In genomic region chr9:58314682-58315360, GRCm38 (mm10) we compare ENCODE assay signal across 10 mouse cellular contexts. TPM values are rescaled to one million over a fixed set of nuclear protein-coding genes. Genes with fewer than 3 reads are reported as not detected.
DNase-seq lines count a peak whose midpoint lies in the region; ATAC-seq lines count a peak whose summit lies in the region.
"Had no signal": no experiment of that assay in that cellular context is flagged by ENCODE, and none has a peak within 500 bp of the region (broad histone marks: within the 10 kb centered on the region; RNA-seq: fewer than 3 reads in every experiment).

No protein-coding gene starts in this region.

- ATAC-seq in midbrain, embryonic 14.5 days (ENCODE audit: low FRiP score, low TSS enrichment), result no peak
- no peak for ATAC-seq in megakaryocyte, adult 5-6 weeks (ENCODE audit: poor library complexity, severe bottlenecking)

- no peak overlapping the region for H3K4me3 ChIP-seq in midbrain, embryonic 14.5 days (replicated peaks; ENCODE audit: low read depth, low read length)

- H3K9me3 ChIP-seq in midbrain, embryonic 14.5 days (ENCODE audit: control insufficient read depth, low read length), result no peaks in the 10 kb centered on the region

- intact Hi-C loops in left cerebral cortex, postnatal 4 days (cut with DNase I), result no loop called here

- 45% methylated on average over 5 of the region's 5 CpGs for WGBS in midbrain, embryonic 14.5 days

- peak; percentile 75 for DNase-seq in left cerebral cortex, postnatal 4 days
- no peak for DNase-seq in left cerebral cortex, adult 18-20 months (ENCODE audit: low spot score in 2 of 2)
- peak; percentile 84 for DNase-seq in fibroblast of lung, adult 2 months (ENCODE audit: low read depth)
- peak; percentile 53 for DNase-seq in heart, postnatal 4 days
- DNase-seq in midbrain, embryonic 14.5 days, result peak; percentile 40
- DNase-seq in urinary bladder, adult 18-20 months (ENCODE audit: low spot score in 2 of 2), result no peak
- DNase-seq in cerebellum, adult 18-20 months, result no peak

- no peaks in the 10 kb centered on the region for H3K36me3 ChIP-seq in midbrain, embryonic 14.5 days (ENCODE audit: control insufficient read depth, insufficient read depth, low read length)

- H3K9ac ChIP-seq in midbrain, embryonic 14.5 days (replicated peaks; ENCODE audit: low read length), result no peak overlapping the region

- peaks cover 20% of the 10 kb centered on the region for H3K27me3 ChIP-seq in midbrain, embryonic 14.5 days (ENCODE audit: control insufficient read depth, insufficient read depth, low read length)

- peaks cover 21% of the 10 kb centered on the region for H3K4me1 ChIP-seq in midbrain, embryonic 14.5 days (ENCODE audit: control insufficient read depth, insufficient read depth, low read length)

- H3K4me2 ChIP-seq in midbrain, embryonic 14.5 days (ENCODE audit: low read length), result no peak overlapping the region

- H3K27ac ChIP-seq in midbrain, embryonic 14.5 days (replicated peaks; ENCODE audit: low read depth, low read length), result 0 out of 2 replicates have a peak overlapping the region, but pooled peaks have one; percentile 1

RNA-seq across cellular contexts. Expression of gene Loxl1, which starts 1.8 kb away (rescaled TPM):
- 1 to 10 TPM; 4.8 to 5.5 TPM for total RNA-seq in left cerebral cortex, postnatal 4 days (2021)
- 1 to 10 TPM; 1.5 to 2.8 TPM for total RNA-seq in left cerebral cortex, adult 18-20 months (2021)
- 10 to 100 TPM; 77.2 to 87.1 TPM for total RNA-seq in heart, postnatal 4 days (2021)
- polyA plus RNA-seq in midbrain, embryonic 14.5 days (2014; fragmentation: Nextera tagmentation; extraction: Ambion mirVana), result 2.7 and 5.6 TPM in 2 replicates
- 0.05 and 0.11 TPM in 2 replicates for total RNA-seq in megakaryocyte, adult 5-6 weeks (2015)
- not detected in 2 replicates for total RNA-seq in megakaryocyte, adult 5-6 weeks (2017)

RNA-seq across cellular contexts. Expression of gene Tbc1d21, which starts 55.4 kb away (rescaled TPM):
- not detected for total RNA-seq in left cerebral cortex, postnatal 4 days (2021)
- total RNA-seq in left cerebral cortex, adult 18-20 months (2021), result not detected
- total RNA-seq in heart, postnatal 4 days (2021), result not detected
- not detected in 2 replicates for polyA plus RNA-seq in midbrain, embryonic 14.5 days (2014; fragmentation: Nextera tagmentation; extraction: Ambion mirVana)
- total RNA-seq in megakaryocyte, adult 5-6 weeks (2015), result not detected in 2 replicates
- not detected in 2 replicates for total RNA-seq in megakaryocyte, adult 5-6 weeks (2017)
- total RNA-seq: layer of hippocampus, adult 18-20 months had no signal
- polyA plus RNA-seq: spleen, adult 2 months had no signal

Comparison
In these comparisons a context has a peak if more than half of its experiments do, and no peak if none do; other contexts are left out.
1. DNase-seq: peak in left cerebral cortex, postnatal 4 days (single experiment), fibroblast of lung, adult 2 months (single experiment), heart, postnatal 4 days (single experiment) and midbrain, embryonic 14.5 days (single experiment); none in left cerebral cortex, adult 18-20 months (0 of 2), urinary bladder, adult 18-20 months (0 of 2) and cerebellum, adult 18-20 months (0 of 2).
2. RNA of gene Loxl1, which starts 1.8 kb away (total RNA-seq): 77.2 to 87.1 TPM in heart, postnatal 4 days; 4.8 to 5.5 TPM in left cerebral cortex, postnatal 4 days, 1.5 to 2.8 TPM in left cerebral cortex, adult 18-20 months and 0.05 to 0.11 TPM in megakaryocyte, adult 5-6 weeks; every median in the first group is over 10 times any median in the second.